Mouse (Mus musculus) midbrain, embryonic 13.5 days (tissue): ENCODE results near the gene Olfr1224-ps1. TPM values are rescaled to one million over a fixed set of nuclear protein-coding genes. Genes with fewer than 3 reads are reported as not detected.
"Not testable (repeated sequence)": the region's sequence is repeated elsewhere in the genome, so short reads cannot be mapped to it uniquely, and the experiment has no call there.

Experiments used
- ATAC-seq: fragments of 200-750 bp; cut with Nextera tagmentation; 2 replicates; pipeline ENCODE4 v1.8.0; 2017; ENCODE audit warnings: mild to moderate bottlenecking, moderate TSS enrichment, moderate library complexity
- H3K27ac ChIP-seq: fragments of 300-500 bp; sonication (generic); 2 replicates; pipeline ENCODE4 v1.5.1; 2015; ENCODE audit warnings: inconsistent platforms, mild to moderate bottlenecking, moderate library complexity
- H3K27me3 ChIP-seq: fragments of 300-500 bp; sonication (generic); 2 replicates; pipeline ENCODE4 v1.6.1; 2015; ENCODE audit warnings: mild to moderate bottlenecking, inconsistent platforms
- H3K36me3 ChIP-seq: fragments of 300-500 bp; sonication (generic); 2 replicates; pipeline ENCODE4 v1.6.1; 2015; ENCODE audit warnings: mild to moderate bottlenecking, inconsistent platforms
- H3K4me1 ChIP-seq: fragments of 300-500 bp; sonication (generic); replicated peaks from 2 replicates; pipeline ENCODE4 v1.6.1; 2015; ENCODE audit warnings: inconsistent platforms
- H3K4me2 ChIP-seq: fragments of 300-500 bp; sonication (generic); replicated peaks from 2 replicates; pipeline ENCODE4 v1.6.1; 2015; ENCODE audit warnings: moderate library complexity, mild to moderate bottlenecking, inconsistent platforms
- H3K4me3 ChIP-seq: fragments of 300-500 bp; sonication (generic); replicated peaks from 2 replicates; pipeline ENCODE4 v1.5.1; 2015; ENCODE audit warnings: mild to moderate bottlenecking, inconsistent platforms
- H3K9ac ChIP-seq: fragments of 300-500 bp; sonication (generic); replicated peaks from 2 replicates; pipeline ENCODE4 v1.6.1; 2015; ENCODE audit warnings: mild to moderate bottlenecking, inconsistent platforms
- H3K9me3 ChIP-seq: fragments of 300-500 bp; sonication (generic); 2 replicates; pipeline ENCODE4 v1.6.1; 2016; ENCODE audit warnings: mild to moderate bottlenecking, inconsistent platforms
- whole genome bisulfite sequencing: fragments of 180-500 bp; shearing (Covaris S2); methylation state at CpG from one replicate; pipeline ENCODE4 v1.1.7; 2015; 5-methylcytosine and 5-hydroxymethylcytosine counted together
- polyA plus RNA-seq: library from polyadenylated mRNA; unstranded; fragments of >200 nt; fragmentation: Nextera tagmentation; extraction: Ambion mirVana; gene quantifications from 2 replicates; pipeline ENCODE4 v1.2.1, GENCODE M21; 2015

Olfr1224-ps1 gene
- not detected in 2 replicates for polyA plus RNA-seq

DNA sequence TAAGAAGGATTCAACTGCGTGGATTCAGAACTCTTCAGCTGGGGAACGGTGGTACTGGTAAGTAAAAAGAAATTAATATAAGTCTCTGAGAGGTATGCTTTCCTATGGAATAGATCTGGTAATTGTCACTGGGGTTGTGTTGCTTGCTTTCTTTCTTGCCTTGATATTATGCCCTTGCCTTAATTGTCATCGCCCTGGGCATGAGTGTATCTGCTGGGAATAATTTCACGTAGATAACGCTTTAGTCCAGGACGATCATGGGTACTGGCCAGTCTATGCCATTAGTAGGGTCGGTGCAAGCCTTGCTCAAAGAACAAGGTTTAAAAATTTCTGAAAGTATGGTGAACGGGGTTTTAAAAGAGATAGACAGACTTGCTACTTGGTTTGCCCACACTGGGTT lies at the start of gene Olfr1224-ps1:
Gene Olfr1224-ps1, minus strand, starts transcription at position 101 of the 400 bp plus-strand sequence.
- not testable (repeated sequence) for H3K4me2 ChIP-seq, H3K4me3 ChIP-seq, ATAC-seq, H3K27me3 ChIP-seq, H3K27ac ChIP-seq, H3K36me3 ChIP-seq, H3K9ac ChIP-seq, H3K4me1 ChIP-seq, H3K9me3 ChIP-seq
- WGBS, result 95% methylated on average over 8 of the region's 8 CpGs

DNA sequence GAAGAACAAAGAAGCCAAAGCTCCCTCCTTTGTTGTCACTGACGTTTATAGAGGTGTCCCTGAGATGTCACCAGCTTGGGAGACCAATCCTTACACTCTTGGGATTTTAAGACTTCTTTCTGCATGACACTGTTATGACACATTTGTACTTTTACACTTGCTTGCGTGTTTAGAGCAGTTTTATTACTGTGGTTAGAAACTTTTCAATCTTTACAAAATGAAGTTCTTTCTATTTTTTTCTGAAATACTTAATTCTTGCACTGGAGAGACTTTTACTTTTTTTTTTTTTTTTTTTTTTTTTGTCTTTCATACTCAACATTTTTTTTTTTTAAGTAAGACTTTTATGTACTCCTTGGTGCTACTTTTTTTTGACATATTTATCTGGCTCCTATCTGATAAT lies 36.1 kb upstream of the Olfr1224-ps1 start, which contains the start of gene Olfr1226:
Gene Olfr1226, minus strand, starts transcription at position 101 of the 400 bp plus-strand sequence.
- H3K9me3 ChIP-seq, result no peaks in the 10 kb centered on the region
- no peaks in the 10 kb centered on the region for H3K4me1 ChIP-seq
- no peak for ATAC-seq
- H3K4me3 ChIP-seq, result no peak within 1 kb of the TSS
- WGBS, result 72% methylated on average over 2 of the region's 2 CpGs
- no peaks in the 10 kb centered on the region for H3K36me3 ChIP-seq
- H3K9ac ChIP-seq, result no peak within 1 kb of the TSS
- no peaks in the 10 kb centered on the region for H3K27me3 ChIP-seq
- H3K27ac ChIP-seq, result no peak within 1 kb of the TSS
- no peak within 1 kb of the TSS for H3K4me2 ChIP-seq

DNA sequence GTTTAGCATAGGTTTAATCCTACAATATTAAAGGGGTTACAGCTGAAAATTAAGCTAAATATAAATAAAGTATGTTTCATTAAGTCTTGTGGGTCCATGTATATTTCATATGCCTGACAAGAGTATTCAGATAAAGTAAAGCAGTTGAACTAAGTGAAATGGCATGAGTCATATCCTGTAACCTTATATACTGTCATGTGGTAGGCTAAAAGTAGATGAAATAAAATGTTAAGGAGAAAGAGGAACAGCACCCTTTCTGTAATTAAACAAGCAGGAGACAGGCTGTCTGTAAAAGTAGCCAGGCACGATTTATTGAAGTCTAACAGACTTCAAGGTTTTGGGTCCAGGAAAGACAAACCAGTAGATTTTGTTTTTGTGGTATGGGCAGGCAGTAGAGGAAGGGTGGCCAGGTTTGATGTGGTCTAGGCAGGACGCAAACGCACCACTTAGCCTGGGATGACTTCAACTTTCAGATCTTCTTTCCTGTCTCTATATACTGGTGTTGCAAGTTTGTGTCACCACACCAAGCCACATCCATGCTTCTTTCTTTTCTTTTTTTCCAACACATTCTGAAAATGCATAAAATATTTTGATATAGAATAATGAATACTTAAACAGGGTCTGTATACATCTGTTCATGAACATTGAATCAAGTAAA lies 32.6 kb upstream of the Olfr1224-ps1 start:
- WGBS, result 94% methylated on average over 3 of the region's 3 CpGs
- no peaks in the 10 kb centered on the region for H3K36me3 ChIP-seq
- no peak for ATAC-seq
- H3K9ac ChIP-seq, result no peak overlapping the region
- H3K4me1 ChIP-seq, result no peaks in the 10 kb centered on the region
- H3K27ac ChIP-seq, result no peak overlapping the region
- no peak overlapping the region for H3K4me3 ChIP-seq
- no peak overlapping the region for H3K4me2 ChIP-seq
- H3K9me3 ChIP-seq, result no peaks in the 10 kb centered on the region
- no peaks in the 10 kb centered on the region for H3K27me3 ChIP-seq

DNA sequence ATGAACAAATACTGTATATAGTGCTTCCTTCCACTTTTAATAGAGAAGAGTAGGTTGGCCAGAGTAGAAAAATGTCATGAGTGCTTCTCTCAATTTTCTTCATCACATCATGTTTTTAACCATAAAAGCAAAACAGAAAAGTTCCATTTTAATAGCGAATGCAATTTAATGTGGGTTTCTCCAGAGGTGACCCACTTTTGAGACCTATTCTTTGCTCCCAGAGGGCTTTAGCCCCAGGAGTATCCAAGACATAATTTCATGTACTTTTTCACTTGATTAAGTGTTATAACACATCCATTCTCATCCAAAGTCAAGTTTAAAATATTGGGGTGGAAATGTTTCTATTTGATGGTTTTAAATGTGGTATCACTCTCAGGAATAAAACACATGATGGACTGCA lies 10.7 kb upstream of the Olfr1224-ps1 start, which contains the start of gene Olfr1225:
Gene Olfr1225, minus strand, starts transcription at position 101 of the 400 bp plus-strand sequence.
- H3K27ac ChIP-seq, result no peak within 1 kb of the TSS
- no peak within 1 kb of the TSS for H3K4me2 ChIP-seq
- H3K4me3 ChIP-seq, result no peak within 1 kb of the TSS
- H3K4me1 ChIP-seq, result no peaks in the 10 kb centered on the region
- no peak within 1 kb of the TSS for H3K9ac ChIP-seq
- H3K36me3 ChIP-seq, result no peaks in the 10 kb centered on the region
- H3K9me3 ChIP-seq, result no peaks in the 10 kb centered on the region
- 93% methylated on average over 1 of the region's 1 CpGs for WGBS
- no peak for ATAC-seq
- no peaks in the 10 kb centered on the region for H3K27me3 ChIP-seq

DNA sequence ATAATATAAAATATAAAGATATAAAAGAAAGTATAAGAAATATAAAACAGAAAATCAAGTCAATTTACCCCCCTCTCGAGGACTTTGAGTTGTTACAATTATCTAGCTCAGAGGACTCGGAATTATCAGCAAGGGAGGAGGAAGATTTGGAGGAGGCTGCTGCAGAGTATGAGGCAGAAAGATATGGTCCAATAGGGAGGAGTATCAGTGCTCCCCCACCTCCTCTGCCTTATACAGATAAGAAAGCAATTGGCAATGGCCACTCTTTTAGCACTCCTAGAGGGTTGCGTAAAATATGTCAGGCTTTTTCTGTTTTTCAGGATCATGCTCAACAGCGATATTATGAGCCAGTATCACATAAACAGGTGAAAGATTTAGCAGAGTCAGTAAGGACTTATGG lies 820 bp upstream of the Olfr1224-ps1 start:
- not testable (repeated sequence) for H3K4me3 ChIP-seq, H3K4me2 ChIP-seq, H3K27ac ChIP-seq, H3K36me3 ChIP-seq, ATAC-seq, H3K9me3 ChIP-seq, H3K27me3 ChIP-seq, H3K9ac ChIP-seq, H3K4me1 ChIP-seq
- 95% methylated on average over 4 of the region's 4 CpGs for WGBS

DNA sequence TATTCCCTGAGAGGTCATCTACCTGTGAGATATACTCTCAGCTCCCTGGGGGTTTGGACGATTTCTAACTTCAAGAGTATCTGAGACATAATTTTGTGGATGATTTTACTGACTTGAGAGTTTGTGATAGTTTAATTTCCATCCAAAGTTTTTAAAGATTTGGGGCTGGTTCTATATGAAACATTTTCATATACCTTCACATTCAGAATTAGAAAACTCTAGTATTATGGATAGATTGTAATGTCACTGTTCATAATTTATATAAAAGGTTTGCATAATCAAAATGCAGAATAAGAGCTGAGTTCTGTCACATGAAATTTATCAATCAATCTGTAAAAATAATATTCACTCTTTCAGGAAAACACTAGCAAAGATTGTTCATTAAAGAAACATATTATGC lies 12.4 kb downstream of the Olfr1224-ps1 start, which contains the start of gene Olfr1223:
Gene Olfr1223, minus strand, starts transcription at position 101 of the 400 bp plus-strand sequence.
- Histone ChIP-seq H3K4me1 (no peaks in the 10 kb centered on the region), H3K4me2 (no peak within 1 kb of the TSS), H3K4me3 (no peak within 1 kb of the TSS), H3K9me3 (no peaks in the 10 kb centered on the region), H3K9ac (no peak within 1 kb of the TSS), H3K36me3 (no peaks in the 10 kb centered on the region), H3K27ac (no peak within 1 kb of the TSS), H3K27me3 (no peaks in the 10 kb centered on the region)
- WGBS, result 67% methylated on average over 1 of the region's 1 CpGs
- no peak for ATAC-seq

DNA sequence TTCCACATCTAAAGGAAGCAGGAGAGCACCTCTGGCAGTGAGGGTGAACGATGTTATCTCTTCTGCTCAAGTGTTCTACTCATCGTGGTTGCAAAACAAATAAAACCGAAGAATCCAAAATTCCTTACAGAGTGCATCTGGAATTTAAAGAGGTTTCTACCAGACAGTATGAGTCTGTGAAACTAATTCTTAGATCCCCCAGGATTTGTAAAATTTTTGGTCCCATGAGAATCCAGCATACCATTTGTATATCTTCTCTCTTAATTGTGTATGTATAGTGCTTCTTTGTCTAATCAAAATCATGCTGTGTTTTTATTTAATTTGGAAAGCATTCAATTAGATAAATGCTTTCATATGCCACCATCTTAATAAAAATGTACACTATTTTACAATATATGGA lies 30.9 kb downstream of the Olfr1224-ps1 start, which contains the start of gene Olfr1222:
Gene Olfr1222, minus strand, starts transcription at position 101 of the 400 bp plus-strand sequence.
- H3K36me3 ChIP-seq, result no peaks in the 10 kb centered on the region
- no peaks in the 10 kb centered on the region for H3K27me3 ChIP-seq
- H3K4me2 ChIP-seq, result no peak within 1 kb of the TSS
- H3K4me3 ChIP-seq, result no peak within 1 kb of the TSS
- no peak for ATAC-seq
- no peak within 1 kb of the TSS for H3K27ac ChIP-seq
- WGBS, result 86% methylated on average over 3 of the region's 3 CpGs
- H3K4me1 ChIP-seq, result no peaks in the 10 kb centered on the region
- H3K9me3 ChIP-seq, result no peaks in the 10 kb centered on the region
- no peak within 1 kb of the TSS for H3K9ac ChIP-seq

DNA sequence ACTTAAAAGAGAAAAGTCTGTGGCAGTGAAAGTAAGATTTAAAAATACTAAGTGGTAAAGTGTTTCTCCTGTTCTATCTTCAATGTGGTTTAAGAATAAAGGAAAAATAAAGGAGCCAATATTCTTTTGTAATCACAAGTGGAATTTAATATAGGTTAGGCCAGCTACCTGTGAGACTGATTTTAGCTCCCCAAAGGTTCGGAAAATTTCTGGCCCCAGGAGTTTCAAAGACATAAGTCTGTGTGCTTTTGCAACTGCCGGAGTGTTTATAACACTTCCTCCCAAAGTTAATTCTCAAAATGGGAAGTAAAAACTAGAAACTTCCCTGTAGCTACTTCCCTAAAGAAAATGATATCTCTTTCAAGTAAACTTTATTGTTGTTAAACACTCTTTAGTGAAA lies 46.7 kb downstream of the Olfr1224-ps1 start, which contains the start of gene Olfr1221:
Gene Olfr1221, minus strand, starts transcription at position 101 of the 400 bp plus-strand sequence.
- H3K9ac ChIP-seq, result no peak within 1 kb of the TSS
- ATAC-seq, result no peak
- H3K36me3 ChIP-seq, result no peaks in the 10 kb centered on the region
- H3K27ac ChIP-seq, result no peak within 1 kb of the TSS
- no peak within 1 kb of the TSS for H3K4me2 ChIP-seq
- no peaks in the 10 kb centered on the region for H3K27me3 ChIP-seq
- H3K9me3 ChIP-seq, result no peaks in the 10 kb centered on the region
- no peaks in the 10 kb centered on the region for H3K4me1 ChIP-seq
- no peak within 1 kb of the TSS for H3K4me3 ChIP-seq
- WGBS, result 95% methylated on average over 2 of the region's 2 CpGs

DNA sequence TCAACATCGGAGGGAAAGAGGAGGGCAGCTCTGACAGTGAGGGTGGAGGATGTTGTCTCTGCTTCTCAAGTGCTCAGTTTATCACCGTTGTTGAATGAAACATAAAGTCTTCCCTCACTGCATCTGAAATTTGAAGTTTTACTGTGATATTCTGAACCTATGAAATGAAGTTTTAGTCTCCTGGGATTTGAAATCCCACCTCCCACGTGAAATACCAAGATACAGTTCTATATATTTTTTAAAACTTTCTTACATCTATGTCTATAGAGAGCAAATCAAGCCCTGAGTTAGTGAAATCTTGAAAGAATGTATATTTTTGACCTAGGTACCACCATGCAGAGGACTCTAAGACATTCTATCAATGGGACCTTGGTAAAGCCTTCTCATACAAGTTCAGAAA lies 57.2 kb downstream of the Olfr1224-ps1 start, which contains the start of gene Olfr1220:
Gene Olfr1220, minus strand, starts transcription at position 101 of the 400 bp plus-strand sequence.
- ATAC-seq, result no peak
- no peak within 1 kb of the TSS for H3K4me2 ChIP-seq
- H3K4me3 ChIP-seq, result no peak within 1 kb of the TSS
- H3K4me1 ChIP-seq, result no peaks in the 10 kb centered on the region
- H3K9me3 ChIP-seq, result peaks cover 4% of the 10 kb centered on the region; the same call in 1 of the 2 replicates
- H3K9ac ChIP-seq, result no peak within 1 kb of the TSS
- no peaks in the 10 kb centered on the region for H3K27me3 ChIP-seq
- no peaks in the 10 kb centered on the region for H3K36me3 ChIP-seq
- no peak within 1 kb of the TSS for H3K27ac ChIP-seq
- 79% methylated on average over 3 of the region's 3 CpGs for WGBS

DNA sequence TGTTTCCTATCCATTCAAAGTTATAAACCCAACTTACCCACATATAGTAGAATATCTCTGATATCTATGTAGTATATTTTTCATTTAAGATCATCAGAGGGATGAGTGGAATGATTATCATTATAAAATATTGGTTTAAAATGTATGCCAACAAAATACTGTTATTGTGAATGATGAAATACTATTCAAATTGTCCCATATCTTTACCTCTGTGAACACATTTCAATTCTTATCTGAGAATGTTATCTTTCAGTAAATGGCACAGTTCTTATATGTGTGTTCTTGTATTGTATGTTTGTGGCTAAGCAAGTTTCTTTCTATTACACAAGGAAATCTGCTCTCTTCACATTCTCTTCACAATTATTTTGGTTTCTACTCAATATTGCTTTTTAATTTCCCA lies 58.2 kb downstream of the Olfr1224-ps1 start:
- no peak overlapping the region for H3K27ac ChIP-seq
- no peak overlapping the region for H3K4me3 ChIP-seq
- H3K4me2 ChIP-seq, result no peak overlapping the region
- H3K4me1 ChIP-seq, result no peaks in the 10 kb centered on the region
- no peaks in the 10 kb centered on the region for H3K36me3 ChIP-seq
- H3K9me3 ChIP-seq, result peaks cover 4% of the 10 kb centered on the region; the same call in 1 of the 2 replicates
- no peak overlapping the region for H3K9ac ChIP-seq
- H3K27me3 ChIP-seq, result no peaks in the 10 kb centered on the region
- no peak for ATAC-seq
